In genomic region chr6:37439676-37440490, GRCm38 (mm10) we compare ENCODE assay signal across 8 mouse cellular contexts. TPM values are rescaled to one million over a fixed set of nuclear protein-coding genes. Genes with fewer than 3 reads are reported as not detected.
DNase-seq lines count a peak whose midpoint lies in the region; ATAC-seq and TF ChIP-seq lines count a peak whose summit lies in the region.

No protein-coding gene starts in this region.

- H3K27ac ChIP-seq in forebrain, embryonic 11.5 days (ENCODE audit: low read depth, low read length), result no peak overlapping the region
- H3K27ac ChIP-seq in kidney, embryonic 16.5 days (ENCODE audit: low read length), result peak overlapping the region; percentile 95
- H3K27ac ChIP-seq in midbrain, embryonic 14.5 days (replicated peaks; ENCODE audit: low read depth, low read length), result no peak overlapping the region

- ATAC-seq in forebrain, embryonic 11.5 days (replicated peaks; ENCODE audit: low FRiP score), result no peak
- ATAC-seq in kidney, embryonic 16.5 days (ENCODE audit: low FRiP score, low TSS enrichment), result no peak
- no peak for ATAC-seq in midbrain, embryonic 14.5 days (ENCODE audit: low FRiP score, low TSS enrichment)

- H3K4me3 ChIP-seq in lung, adult 2 months (replicated peaks; ENCODE audit: extremely low read depth, low read depth, low read length), result peak overlapping the region; percentile 95
- H3K4me3 ChIP-seq in forebrain, embryonic 11.5 days (ENCODE audit: low read depth, low read length), result peak overlapping the region; percentile 75; the same call in 1 of the 2 replicates
- peak overlapping the region; percentile 95 for H3K4me3 ChIP-seq in kidney, embryonic 16.5 days (ENCODE audit: low read length)
- peak overlapping the region; percentile 67 for H3K4me3 ChIP-seq in midbrain, embryonic 14.5 days (replicated peaks; ENCODE audit: low read depth, low read length)

- WGBS in lung, adult 2 months, result 25% methylated on average over 13 of the region's 13 CpGs
- WGBS in forebrain, embryonic 11.5 days, result 67% methylated on average over 13 of the region's 13 CpGs
- 29% methylated on average over 13 of the region's 13 CpGs for WGBS in kidney, embryonic 16.5 days
- 67% methylated on average over 13 of the region's 13 CpGs for WGBS in midbrain, embryonic 14.5 days

- peak overlapping the region; percentile 30; the same call in 1 of the 2 replicates for H3K9ac ChIP-seq in forebrain, embryonic 11.5 days (ENCODE audit: low read length)
- peak overlapping the region; percentile 96 for H3K9ac ChIP-seq in kidney, embryonic 16.5 days (replicated peaks; ENCODE audit: low read length)
- H3K9ac ChIP-seq in midbrain, embryonic 14.5 days (replicated peaks; ENCODE audit: low read length), result no peak overlapping the region

- H3K4me1 ChIP-seq in lung, adult 2 months (ENCODE audit: control insufficient read depth, insufficient read depth, low read length), result peaks cover 11% of the 10 kb centered on the region
- H3K4me1 ChIP-seq in forebrain, embryonic 11.5 days (replicated peaks; ENCODE audit: control insufficient read depth, insufficient read depth, low read length), result peaks cover 6% of the 10 kb centered on the region; the same call in 1 of the 2 replicates
- peaks cover 51% of the 10 kb centered on the region for H3K4me1 ChIP-seq in kidney, embryonic 16.5 days (ENCODE audit: insufficient read depth, low read length)
- H3K4me1 ChIP-seq in midbrain, embryonic 14.5 days (ENCODE audit: control insufficient read depth, insufficient read depth, low read length), result 0 out of 2 replicates have a peak, but pooled peaks cover 4% of the 10 kb centered on the region

- TF ChIP-seq POLR2A in lung, adult 2 months (IDR thresholded peaks at IDR 0.05; ENCODE audit: borderline replicate concordance, extremely low read depth, low read depth, low read length), result no peak

- TF ChIP-seq CTCF in lung, adult 2 months (IDR thresholded peaks at IDR 0.05; ENCODE audit: insufficient read depth, low read length), result no peak

- no peaks in the 10 kb centered on the region for H3K36me3 ChIP-seq in forebrain, embryonic 11.5 days (ENCODE audit: control insufficient read depth, insufficient read depth, low read length)
- H3K36me3 ChIP-seq in kidney, embryonic 16.5 days (ENCODE audit: insufficient read depth, low read length), result 0 out of 2 replicates have a peak, but pooled peaks cover 2% of the 10 kb centered on the region
- H3K36me3 ChIP-seq in midbrain, embryonic 14.5 days (ENCODE audit: control insufficient read depth, insufficient read depth, low read length), result no peaks in the 10 kb centered on the region

- H3K27me3 ChIP-seq in forebrain, embryonic 11.5 days (ENCODE audit: control insufficient read depth, insufficient read depth, low read length), result no peaks in the 10 kb centered on the region
- no peaks in the 10 kb centered on the region for H3K27me3 ChIP-seq in kidney, embryonic 16.5 days (ENCODE audit: insufficient read depth, low read length)
- H3K27me3 ChIP-seq in midbrain, embryonic 14.5 days (ENCODE audit: control insufficient read depth, insufficient read depth, low read length), result peaks cover 4% of the 10 kb centered on the region; the same call in 1 of the 2 replicates

- DNase-seq in lung, adult 2 months, result peak; percentile 37
- no peak for DNase-seq in lung, postnatal 25 days (ENCODE audit: low spot score)
- no peak for DNase-seq in forebrain, embryonic 11.5 days (ENCODE audit: low spot score)
- DNase-seq in midbrain, embryonic 14.5 days, result no peak
- DNase-seq in cerebellum, adult 8-10 months, result no peak
- no peak for DNase-seq in right cerebral cortex, adult 2 months (ENCODE audit: low spot score in 2 of 2)
- DNase-seq in right cerebral cortex, postnatal 25 days, result no peak

- peak overlapping the region; percentile 82 for H3K4me2 ChIP-seq in forebrain, embryonic 11.5 days (ENCODE audit: low read depth, low read length, severe bottlenecking)
- H3K4me2 ChIP-seq in kidney, embryonic 16.5 days (replicated peaks; ENCODE audit: low read depth, low read length), result peak overlapping the region; percentile 91
- H3K4me2 ChIP-seq in midbrain, embryonic 14.5 days (ENCODE audit: low read length), result peak overlapping the region; percentile 92

- H3K9me3 ChIP-seq in forebrain, embryonic 11.5 days (ENCODE audit: control insufficient read depth, low read length), result no peaks in the 10 kb centered on the region
- H3K9me3 ChIP-seq in kidney, embryonic 16.5 days (ENCODE audit: low read length), result no peaks in the 10 kb centered on the region
- H3K9me3 ChIP-seq in midbrain, embryonic 14.5 days (ENCODE audit: control insufficient read depth, low read length), result no peaks in the 10 kb centered on the region

RNA-seq across cellular contexts. Expression of gene Creb3l2, which starts 2.1 kb away (rescaled TPM):
- 21.0 and 24.1 TPM in 2 replicates for polyA plus RNA-seq in lung, adult 2 months (2012; rRNA removed)
- 5.8 and 6.9 TPM in 2 replicates for polyA plus RNA-seq in forebrain, embryonic 11.5 days (2014; fragmentation: Nextera tagmentation; extraction: Ambion mirVana)
- 31.7 and 34.9 TPM in 2 replicates for polyA plus RNA-seq in kidney, embryonic 16.5 days (2015; fragmentation: Nextera tagmentation; extraction: Ambion mirVana)
- 1.6 and 3.2 TPM in 2 replicates for polyA plus RNA-seq in midbrain, embryonic 14.5 days (2014; fragmentation: Nextera tagmentation; extraction: Ambion mirVana)
